Mouse (Mus musculus): ENCODE measurements around the gene Adam1b.

DNA sequence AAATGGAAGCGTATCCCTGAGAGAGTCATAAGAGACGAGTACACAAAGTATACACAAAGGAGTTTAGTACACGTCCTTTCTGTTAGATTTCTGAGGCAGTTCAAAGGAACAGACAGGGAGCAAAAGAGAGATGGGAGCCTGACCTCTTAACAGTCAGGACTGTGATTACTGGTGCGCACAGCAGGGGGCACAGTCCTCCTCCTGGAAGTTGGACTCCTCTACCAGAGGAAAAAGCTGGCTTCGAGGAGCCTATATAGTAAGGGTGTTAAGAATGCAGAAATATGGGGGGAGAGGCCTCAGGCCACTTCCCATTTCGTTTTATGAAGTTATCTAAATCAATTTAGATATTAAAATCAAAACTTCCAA lies 43.3 kb upstream of the Adam1b start:
- TF ChIP-seq CTCF (IDR thresholded peaks at IDR 0.05) (peak; percentile 79), EP300 (IDR thresholded peaks at IDR 0.05) (no peak)
